Mouse (Mus musculus) monocyte, adult 5-6 weeks (primary cell): ENCODE measurements at regions not wholly inside any gene's neighbourhood (a gene's known extent, or its start where the extent isn't known, plus 50 kb on each side); places are given as distances from the start of the nearest gene placed in this dataset.
"Not testable (repeated sequence)": the region's sequence is repeated elsewhere in the genome, so short reads cannot be mapped to it uniquely, and the experiment has no call there.

Source experiments
- ATAC-seq: fragments of 153-309, 156-312 bp; replicated peaks from 2 replicates; pipeline ENCODE4 v1.8.0; 2017; ENCODE audit warnings: mild to moderate bottlenecking; ENCODE audit not compliant: low TSS enrichment, insufficient number of reproducible peaks, severe bottlenecking, poor library complexity, low FRiP score

- no peak for ATAC-seq
Observed at GRCm38 (mm10) chr2:57185151-57185550, 52.3 kb upstream of the Gpd2 start.

GRCm38 (mm10) chr2:57183108-57183507 lies 54.3 kb upstream of the Gpd2 start:
- ATAC-seq: not testable (repeated sequence)

GRCm38 (mm10) chr2:57181692-57182541 lies 55.5 kb upstream of the Gpd2 start:
- ATAC-seq: peak; percentile 89

- ATAC-seq: no peak
Observed at GRCm38 (mm10) chr2:57181350-57181691, 56.1 kb upstream of the Gpd2 start.

GRCm38 (mm10) chr2:57178056-57178455 lies 54.3 kb upstream of the Nr4a2 start:
- ATAC-seq: no peak

GRCm38 (mm10) chr2:57176547-57176946 lies 52.7 kb upstream of the Nr4a2 start:
- peak; percentile 23; the same call in 1 of the 2 replicates for ATAC-seq

- ATAC-seq: no peak
Observed at GRCm38 (mm10) chr2:57175219-57175618, 51.4 kb upstream of the Nr4a2 start.
